Comparison of ENCODE assay signal across 7 mouse cellular contexts in genomic region chr2:156774738-156775454, GRCm38 (mm10). TPM values are rescaled to one million over a fixed set of nuclear protein-coding genes. Genes with fewer than 3 reads are reported as not detected.
DNase-seq lines count a peak whose midpoint lies in the region; ATAC-seq and TF ChIP-seq lines count a peak whose summit lies in the region.

Myl9 (plus strand) TSS chr2:156775420.

- no peaks in the 10 kb centered on the region for H3K36me3 ChIP-seq in hindbrain, embryonic 14.5 days (replicated peaks; ENCODE audit: control insufficient read depth, insufficient read depth)
- H3K36me3 ChIP-seq in limb, embryonic 12.5 days, result no peaks in the 10 kb centered on the region
- no peaks in the 10 kb centered on the region for H3K36me3 ChIP-seq in midbrain, embryonic 15.5 days (replicated peaks)

- peak; percentile 86 for DNase-seq in NIH3T3 (ENCODE audit: low read depth)
- peak; percentile 45 to 57 for DNase-seq in adrenal gland, postnatal 36 days
- DNase-seq in gastrocnemius, adult 2 months, result peak; percentile 79
- peak; percentile 49 for DNase-seq in hindbrain, embryonic 14.5 days (ENCODE audit: low spot score)
- no peak for DNase-seq in cerebellum, adult 8-10 months

- H3K9ac ChIP-seq in hindbrain, embryonic 14.5 days, result peak within 1 kb of the TSS; percentile 42
- peak within 1 kb of the TSS; percentile 64 for H3K9ac ChIP-seq in limb, embryonic 12.5 days (replicated peaks)
- peak within 1 kb of the TSS; percentile 51; the same call in 1 of the 2 replicates for H3K9ac ChIP-seq in midbrain, embryonic 15.5 days

- peak; percentile 71 for ATAC-seq in hindbrain, embryonic 14.5 days (ENCODE audit: low FRiP score)
- ATAC-seq in limb, embryonic 12.5 days (ENCODE audit: insufficient number of reproducible peaks, insufficient read depth, low FRiP score, low TSS enrichment, low read depth), result peak; percentile 82
- ATAC-seq in midbrain, embryonic 15.5 days (replicated peaks), result peak; percentile 76

- no peak for TF ChIP-seq CTCF in gastrocnemius, adult 2 months (IDR thresholded peaks at IDR 0.05)

- intact Hi-C loops in gastrocnemius, adult 2 months (cut with DNase I), result loop anchor here (5.0 kb wide), 1 partner anchor 53 kb away; no protein-coding TSS in a partner anchor

- peak within 1 kb of the TSS; percentile 74 for H3K4me3 ChIP-seq in gastrocnemius, adult 2 months
- H3K4me3 ChIP-seq in hindbrain, embryonic 14.5 days (replicated peaks; ENCODE audit: low read length), result peak within 1 kb of the TSS; percentile 22
- peak within 1 kb of the TSS; percentile 41 for H3K4me3 ChIP-seq in limb, embryonic 12.5 days (replicated peaks)
- peak within 1 kb of the TSS; percentile 32 for H3K4me3 ChIP-seq in midbrain, embryonic 15.5 days

- peaks cover 4% of the 10 kb centered on the region; the same call in 1 of the 2 replicates for H3K27me3 ChIP-seq in hindbrain, embryonic 14.5 days (ENCODE audit: control insufficient read depth, insufficient read depth, low read length)
- peaks cover 5% of the 10 kb centered on the region; the same call in 1 of the 2 replicates for H3K27me3 ChIP-seq in limb, embryonic 12.5 days
- H3K27me3 ChIP-seq in midbrain, embryonic 15.5 days (replicated peaks), result no peaks in the 10 kb centered on the region

- WGBS in hindbrain, embryonic 14.5 days, result 2% methylated on average over 28 of the region's 28 CpGs
- WGBS in limb, embryonic 12.5 days, result 3% methylated on average over 28 of the region's 28 CpGs
- 2% methylated on average over 28 of the region's 28 CpGs for WGBS in midbrain, embryonic 15.5 days

- no peaks in the 10 kb centered on the region for H3K9me3 ChIP-seq in hindbrain, embryonic 14.5 days (ENCODE audit: control insufficient read depth, low read length)
- no peaks in the 10 kb centered on the region for H3K9me3 ChIP-seq in limb, embryonic 12.5 days
- no peaks in the 10 kb centered on the region for H3K9me3 ChIP-seq in midbrain, embryonic 15.5 days

- peak within 1 kb of the TSS; percentile 53 for H3K4me2 ChIP-seq in hindbrain, embryonic 14.5 days (replicated peaks)
- H3K4me2 ChIP-seq in limb, embryonic 12.5 days, result peak within 1 kb of the TSS; percentile 71
- H3K4me2 ChIP-seq in midbrain, embryonic 15.5 days, result peak within 1 kb of the TSS; percentile 75

- H3K4me1 ChIP-seq in hindbrain, embryonic 14.5 days (replicated peaks; ENCODE audit: control insufficient read depth, insufficient read depth, low read length), result peaks cover 14% of the 10 kb centered on the region
- peaks cover 27% of the 10 kb centered on the region for H3K4me1 ChIP-seq in limb, embryonic 12.5 days (replicated peaks)
- H3K4me1 ChIP-seq in midbrain, embryonic 15.5 days, result peaks cover 12% of the 10 kb centered on the region

- H3K27ac ChIP-seq in gastrocnemius, adult 2 months, result peak within 1 kb of the TSS; percentile 88
- peak within 1 kb of the TSS; percentile 33; the same call in 1 of the 2 replicates for H3K27ac ChIP-seq in hindbrain, embryonic 14.5 days
- peak within 1 kb of the TSS; percentile 83 for H3K27ac ChIP-seq in limb, embryonic 12.5 days
- peak within 1 kb of the TSS; percentile 60 for H3K27ac ChIP-seq in midbrain, embryonic 15.5 days

RNA-seq across cellular contexts. Expression of gene Myl9, which starts in this region (rescaled TPM):
- 10 to 100 TPM; 56.2 to 67.3 TPM for total RNA-seq in adrenal gland, postnatal 36 days (2021)
- total RNA-seq in gastrocnemius, adult 2 months (2021), result 10 to 100 TPM; 41.2 to 50.0 TPM
- polyA plus RNA-seq in hindbrain, embryonic 14.5 days (2014; fragmentation: Nextera tagmentation; extraction: Ambion mirVana), result 41.4 and 47.1 TPM in 2 replicates
- 103 and 121 TPM in 2 replicates for polyA plus RNA-seq in limb, embryonic 12.5 days (2016; fragmentation: Nextera tagmentation; extraction: Ambion mirVana)
- 41.2 and 41.6 TPM in 2 replicates for polyA plus RNA-seq in midbrain, embryonic 15.5 days (2015; fragmentation: Nextera tagmentation; extraction: Ambion mirVana)

Comparison
In these comparisons a context has a peak if more than half of its experiments do, and no peak if none do; other contexts are left out.
1. H3K27ac ChIP-seq: peak in every context shown above with its lines; median percentile 88 in gastrocnemius, adult 2 months; 83 in limb, embryonic 12.5 days; 60 in midbrain, embryonic 15.5 days; 33 in hindbrain, embryonic 14.5 days.
2. H3K4me3 ChIP-seq: peak in every context shown above with its lines; median percentile 74 in gastrocnemius, adult 2 months; 41 in limb, embryonic 12.5 days; 32 in midbrain, embryonic 15.5 days; 22 in hindbrain, embryonic 14.5 days.